Mouse (Mus musculus) limb, embryonic 14.5 days (tissue): ENCODE results near the gene Rps16. TPM values are rescaled to one million over a fixed set of nuclear protein-coding genes. Genes with fewer than 3 reads are reported as not detected.

Experiments used
- ATAC-seq: fragments of 200-750 bp; cut with Nextera tagmentation; 2 replicates; pipeline ENCODE4 v1.8.0; 2017; ENCODE audit warnings: low read depth, moderate number of reproducible peaks, moderate TSS enrichment; ENCODE audit not compliant: low FRiP score
- DNase-seq: peaks from one replicate; pipeline ENCODE4 v3.0.0-alpha.2; 2015; ENCODE audit warnings: low spot score
- H3K27ac ChIP-seq: fragments of 300-500 bp; sonication (generic); replicated peaks from 2 replicates; pipeline ENCODE4 v1.5.1; 2014; ENCODE audit warnings: low read depth, mild to moderate bottlenecking, low read length, moderate library complexity, mixed read lengths
- H3K27me3 ChIP-seq: fragments of 300-500 bp; sonication (generic); 2 replicates; pipeline ENCODE4 v1.6.1; 2014; ENCODE audit warnings: low read length, mixed read lengths; ENCODE audit not compliant: control insufficient read depth, insufficient read depth
- H3K36me3 ChIP-seq: fragments of 300-500 bp; sonication (generic); 2 replicates; pipeline ENCODE4 v1.6.1; 2014; ENCODE audit warnings: mild to moderate bottlenecking, low read length, moderate library complexity, mixed read lengths; ENCODE audit not compliant: control insufficient read depth, insufficient read depth
- H3K4me1 ChIP-seq: fragments of 300-500 bp; sonication (generic); 2 replicates; pipeline ENCODE4 v1.6.1; 2014; ENCODE audit warnings: antibody characterized with exemption, low read length, mixed read lengths; ENCODE audit not compliant: control insufficient read depth, insufficient read depth
- H3K4me2 ChIP-seq: fragments of 300-500 bp; sonication (generic); replicated peaks from 2 replicates; pipeline ENCODE4 v1.6.1; 2014; ENCODE audit warnings: low read depth, mild to moderate bottlenecking, low read length, moderate library complexity; ENCODE audit not compliant: severe bottlenecking
- H3K4me3 ChIP-seq: fragments of 300-500 bp; sonication (generic); replicated peaks from 2 replicates; pipeline ENCODE4 v1.5.1; 2014; ENCODE audit warnings: low read length
- H3K9ac ChIP-seq: fragments of 300-500 bp; sonication (generic); 2 replicates; pipeline ENCODE4 v1.6.1; 2014; ENCODE audit warnings: mild to moderate bottlenecking, low read depth, low read length, moderate library complexity; ENCODE audit not compliant: severe bottlenecking
- H3K9me3 ChIP-seq: fragments of 300-500 bp; sonication (generic); 2 replicates; pipeline ENCODE4 v1.6.1; 2016; ENCODE audit warnings: low read length; ENCODE audit not compliant: control insufficient read depth
- POLR2A ChIP-seq: fragments of 200-500 bp; IDR thresholded peaks from 2 replicates; pipeline ENCODE4 v1.8.0; 2012; ENCODE audit warnings: inconsistent platforms, mild to moderate bottlenecking, moderate library complexity, borderline replicate concordance; ENCODE audit not compliant: insufficient read depth, insufficient read length; ENCODE audit errors: extremely low read depth
- WGBS: fragments of 180-500 bp; shearing (Covaris S2); extraction: QIAGEN DNeasy Blood & Tissue Kit; methylation state at CpG from one replicate; pipeline ENCODE4 v1.1.7; 2014; 5-methylcytosine and 5-hydroxymethylcytosine counted together
- polyA plus RNA-seq, 2 experiments: library from polyadenylated mRNA; depleted of rRNA in 1 of 2; stranded (reverse) in 1 of 2; unstranded in 1 of 2; fragments of >200 nt; fragmentation: Nextera tagmentation in 1 of 2; extraction: Ambion mirVana in 1 of 2; gene quantifications; 2 replicates each; pipeline versions ENCODE4 v1.2.1 to v1.2.3; 2012 to 2014

Gene Rps16
- polyA plus RNA-seq, 2 experiments, result 1,345 to 2,127 TPM

GRCm38 (mm10) chr7:28356981-28357380, 6.5 kb downstream of the Rps16 start:
- ATAC-seq, result peak; percentile 53
- no peaks in the 10 kb centered on the region for H3K27me3 ChIP-seq
- no peak for TF ChIP-seq POLR2A
- WGBS, result 0% methylated on average over 5 of the region's 5 CpGs
- peaks cover 8% of the 10 kb centered on the region for H3K4me1 ChIP-seq
- no peak overlapping the region for H3K4me3 ChIP-seq
- H3K27ac ChIP-seq, result peak overlapping the region; percentile 49
- peaks cover 66% of the 10 kb centered on the region for H3K36me3 ChIP-seq
- no peak overlapping the region for H3K9ac ChIP-seq
- peak; percentile 65 for DNase-seq
- no peak overlapping the region for H3K4me2 ChIP-seq
- H3K9me3 ChIP-seq, result no peaks in the 10 kb centered on the region

- WGBS, result 8% methylated on average over 5 of the region's 5 CpGs
- no peak for TF ChIP-seq POLR2A
- Histone ChIP-seq H3K27me3 (no peaks in the 10 kb centered on the region), H3K4me2 (no peak overlapping the region), H3K4me1 (peaks cover 8% of the 10 kb centered on the region; the same call in 1 of the 2 replicates), H3K27ac (peak overlapping the region; percentile 49; the same call in 1 of the 2 replicates), H3K9me3 (no peaks in the 10 kb centered on the region), H3K36me3 (peaks cover 66% of the 10 kb centered on the region), H3K4me3 (no peak overlapping the region), H3K9ac (no peak overlapping the region)
- ATAC-seq (peak; percentile 2; the same call in 1 of the 2 replicates), DNase-seq (peak; percentile 33)
Observed at GRCm38 (mm10) chr7:28357984-28358383, 7.5 kb downstream of the Rps16 start.

GRCm38 (mm10) chr7:28358431-28358830, 8.0 kb downstream of the Rps16 start:
- Histone ChIP-seq H3K4me2 (no peak overlapping the region), H3K27me3 (no peaks in the 10 kb centered on the region), H3K4me3 (no peak overlapping the region), H3K9me3 (no peaks in the 10 kb centered on the region), H3K4me1 (peaks cover 8% of the 10 kb centered on the region; the same call in 1 of the 2 replicates), H3K36me3 (peaks cover 62% of the 10 kb centered on the region), H3K27ac (no peak overlapping the region), H3K9ac (no peak overlapping the region)
- ATAC-seq (no peak), DNase-seq (no peak)
- 65% methylated on average over 7 of the region's 7 CpGs for WGBS
- TF ChIP-seq POLR2A, result no peak

GRCm38 (mm10) chr7:28359854-28360253, 9.4 kb downstream of the Rps16 start:
- no peak overlapping the region for H3K4me2 ChIP-seq
- no peak for TF ChIP-seq POLR2A
- ATAC-seq (no peak), DNase-seq (no peak)
- H3K27ac ChIP-seq, result no peak overlapping the region
- peaks cover 8% of the 10 kb centered on the region; the same call in 1 of the 2 replicates for H3K4me1 ChIP-seq
- no peak overlapping the region for H3K9ac ChIP-seq
- no peaks in the 10 kb centered on the region for H3K9me3 ChIP-seq
- no peaks in the 10 kb centered on the region for H3K27me3 ChIP-seq
- no peak overlapping the region for H3K4me3 ChIP-seq
- 91% methylated on average over 10 of the region's 10 CpGs for WGBS
- H3K36me3 ChIP-seq, result peaks cover 63% of the 10 kb centered on the region

- H3K36me3 ChIP-seq, result peaks cover 64% of the 10 kb centered on the region
- no peak for DNase-seq
- no peak for TF ChIP-seq POLR2A
- ATAC-seq, result no peak
- H3K4me1 ChIP-seq, result peaks cover 8% of the 10 kb centered on the region; the same call in 1 of the 2 replicates
- no peak overlapping the region for H3K4me3 ChIP-seq
- no peak overlapping the region for H3K9ac ChIP-seq
- H3K9me3 ChIP-seq, result no peaks in the 10 kb centered on the region
- no peaks in the 10 kb centered on the region for H3K27me3 ChIP-seq
- H3K27ac ChIP-seq, result no peak overlapping the region
- H3K4me2 ChIP-seq, result no peak overlapping the region
- 92% methylated on average over 6 of the region's 6 CpGs for WGBS
Observed at GRCm38 (mm10) chr7:28360291-28360690, 9.8 kb downstream of the Rps16 start.

GRCm38 (mm10) chr7:28361647-28362341, 11.3 kb downstream of the Rps16 start:
- Histone ChIP-seq H3K36me3 (peaks cover 72% of the 10 kb centered on the region), H3K27me3 (no peaks in the 10 kb centered on the region), H3K9me3 (no peaks in the 10 kb centered on the region), H3K27ac (no peak overlapping the region), H3K4me1 (peaks cover 5% of the 10 kb centered on the region; the same call in 1 of the 2 replicates), H3K4me2 (no peak overlapping the region), H3K4me3 (no peak overlapping the region), H3K9ac (no peak overlapping the region)
- no peak for TF ChIP-seq POLR2A
- 99% methylated on average over 15 of the region's 20 CpGs for WGBS
- DNase-seq (no peak), ATAC-seq (no peak)
